Mouse (Mus musculus) heart, postnatal 0 days (tissue): ENCODE measurements at regions not wholly inside any gene's neighbourhood (a gene's known extent, or its start where the extent isn't known, plus 50 kb on each side); places are given as distances from the start of the nearest gene placed in this dataset.

Experiments used
- CTCF ChIP-seq: IDR thresholded peaks from 2 replicates; pipeline ENCODE4 v1.5.1; 2016; ENCODE audit warnings: antibody characterized with exemption, control low read depth, low read depth
- EP300 ChIP-seq: IDR thresholded peaks from 2 replicates; pipeline ENCODE4 v1.6.1; 2016; ENCODE audit warnings: antibody characterized with exemption, low read depth

DNA sequence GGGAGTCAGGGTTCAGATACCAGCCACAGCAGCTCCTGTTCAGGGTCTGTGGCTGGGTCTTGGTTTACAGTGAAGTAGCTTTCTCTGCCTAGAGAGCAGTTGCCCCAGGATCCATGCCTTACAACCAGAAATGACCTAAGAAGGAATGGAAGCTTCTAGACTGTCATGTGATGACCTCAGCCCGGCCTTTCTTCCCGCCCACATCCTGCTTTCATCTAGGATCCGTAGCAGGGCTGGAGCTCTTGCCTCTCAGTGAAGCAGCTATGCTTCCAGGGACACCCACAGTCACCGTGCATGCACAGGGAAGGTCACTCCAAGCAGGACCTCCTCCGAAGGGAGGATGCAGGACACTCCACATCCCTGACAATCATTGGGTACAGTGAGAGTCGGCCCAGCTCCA lies 89.5 kb upstream of the Zbtb40 start:
- TF ChIP-seq CTCF (no peak), EP300 (no peak)
